Mouse (Mus musculus): ENCODE measurements around the gene Ms4a15. TPM values are rescaled to one million over a fixed set of nuclear protein-coding genes. Genes with fewer than 3 reads are reported as not detected.
A peak's percentile ranks its signal among the peaks of the same experiment; 100 is the strongest.

Ms4a15 gene
- total RNA-seq, 1 experiment from 2014 or later: not detected

DNA sequence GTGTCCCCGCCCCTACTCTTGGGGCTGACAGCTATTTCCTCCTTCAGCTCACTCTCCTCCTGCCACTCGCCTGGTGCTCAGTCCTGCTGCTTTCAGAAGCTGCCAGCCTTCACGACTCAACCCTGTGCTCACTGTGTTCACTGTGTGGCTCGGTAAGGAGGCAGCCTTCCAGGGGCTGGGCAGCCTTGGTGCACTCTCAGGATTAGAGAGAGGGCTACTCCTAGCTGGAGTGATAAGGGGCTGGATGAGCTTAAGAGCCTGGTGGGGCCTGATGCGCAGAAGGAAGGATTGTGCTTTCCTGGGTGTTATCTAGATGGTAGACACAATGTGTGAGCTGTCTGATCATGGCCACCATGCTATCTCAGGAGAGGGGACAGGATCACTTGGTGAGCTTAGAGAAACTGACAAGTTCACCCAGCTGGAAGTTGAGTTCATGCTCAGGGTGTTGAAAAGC is 55.9 kb downstream of the Ms4a15 start, which contains the start of gene Ptgdr2:
Ptgdr2 (plus strand) TSS at position 51 of the 454 bp plus-strand sequence.
- no peak for ATAC-seq (replicated peaks in 1 of 2; ENCODE audit: insufficient read depth in 1 of 2, low FRiP score in 2 of 2, low TSS enrichment in 1 of 2, low read depth in 1 of 2, poor library complexity in 2 of 2, severe bottlenecking in 2 of 2)

GRCm38 (mm10) chr19:10936077-10936476 is 57.0 kb downstream of the Ms4a15 start:
- no peak for ATAC-seq (replicated peaks in 1 of 2; ENCODE audit: insufficient read depth in 1 of 2, low FRiP score in 2 of 2, low TSS enrichment in 1 of 2, low read depth in 1 of 2, poor library complexity in 2 of 2, severe bottlenecking in 2 of 2)

GRCm38 (mm10) chr19:10935029-10935428 is 58.0 kb downstream of the Ms4a15 start:
- no peak for ATAC-seq (replicated peaks in 1 of 2; ENCODE audit: insufficient read depth in 1 of 2, low FRiP score in 2 of 2, low TSS enrichment in 1 of 2, low read depth in 1 of 2, poor library complexity in 2 of 2, severe bottlenecking in 2 of 2)

- peak; percentile 72 to 82 for ATAC-seq (replicated peaks in 1 of 2; ENCODE audit: insufficient read depth in 1 of 2, low FRiP score in 2 of 2, low TSS enrichment in 1 of 2, low read depth in 1 of 2, poor library complexity in 2 of 2, severe bottlenecking in 2 of 2)
Observed at GRCm38 (mm10) chr19:10930641-10931040, 62.4 kb downstream of the Ms4a15 start.

Other genes starting within 250 kb of the Ms4a15 start
- 1.6 and 3.4 TPM in 2 replicates for gene Cd6, start 163.2 kb downstream of the Ms4a15 start, total RNA-seq (2017)
- 0.94 and 9.2 TPM in 2 replicates for gene Slc15a3, start 153.5 kb downstream of the Ms4a15 start, total RNA-seq (2017)
- gene Tmem132a, start 123.3 kb downstream of the Ms4a15 start, total RNA-seq (2017): 0.40 and 4.1 TPM in 2 replicates
- gene Tmem109, start 111.2 kb downstream of the Ms4a15 start, total RNA-seq (2017): 17.5 and 20.7 TPM in 2 replicates
- 109 and 145 TPM in 2 replicates for gene Prpf19, start 98.0 kb downstream of the Ms4a15 start, total RNA-seq (2017)
- not detected in 2 replicates for gene Zp1, start 72.6 kb downstream of the Ms4a15 start, total RNA-seq (2017)
- gene Ptgdr2, start 56.1 kb downstream of the Ms4a15 start, total RNA-seq (2017): 0.10 and 0.75 TPM in 2 replicates
- 20.8 and 23.7 TPM in 2 replicates for gene Ccdc86, start 44.0 kb downstream of the Ms4a15 start, total RNA-seq (2017)
- gene Ms4a10, start 18.6 kb downstream of the Ms4a15 start, total RNA-seq (2017): not detected in 2 replicates
- gene Ms4a18, start 24.8 kb upstream of the Ms4a15 start, total RNA-seq (2017): not detected in 2 replicates
- 0.55 TPM in 1 of 2 replicates, not detected in the other for gene Ms4a8a, start 87.9 kb upstream of the Ms4a15 start, total RNA-seq (2017)
- not detected in 2 replicates for gene 1700017D01Rik, start 137.6 kb upstream of the Ms4a15 start, total RNA-seq (2017)
- gene 1700025F22Rik, start 172.1 kb upstream of the Ms4a15 start, total RNA-seq (2017): not detected in 2 replicates
- gene Ms4a13, start 203.5 kb upstream of the Ms4a15 start, total RNA-seq (2017): not detected in 2 replicates
- gene Ms4a12, start 239.2 kb upstream of the Ms4a15 start, total RNA-seq (2017): not detected in 2 replicates